Mouse (Mus musculus) fat pad, adult 2 months (tissue): Measurements from ENCODE around the gene Insl5.

Source experiments
- DNase-seq: peaks from one replicate; pipeline ENCODE4 v3.0.0-alpha.2; 2011; ENCODE audit warnings: low read depth, low spot score; ENCODE audit errors: extremely low read depth

Gene Insl5

DNA sequence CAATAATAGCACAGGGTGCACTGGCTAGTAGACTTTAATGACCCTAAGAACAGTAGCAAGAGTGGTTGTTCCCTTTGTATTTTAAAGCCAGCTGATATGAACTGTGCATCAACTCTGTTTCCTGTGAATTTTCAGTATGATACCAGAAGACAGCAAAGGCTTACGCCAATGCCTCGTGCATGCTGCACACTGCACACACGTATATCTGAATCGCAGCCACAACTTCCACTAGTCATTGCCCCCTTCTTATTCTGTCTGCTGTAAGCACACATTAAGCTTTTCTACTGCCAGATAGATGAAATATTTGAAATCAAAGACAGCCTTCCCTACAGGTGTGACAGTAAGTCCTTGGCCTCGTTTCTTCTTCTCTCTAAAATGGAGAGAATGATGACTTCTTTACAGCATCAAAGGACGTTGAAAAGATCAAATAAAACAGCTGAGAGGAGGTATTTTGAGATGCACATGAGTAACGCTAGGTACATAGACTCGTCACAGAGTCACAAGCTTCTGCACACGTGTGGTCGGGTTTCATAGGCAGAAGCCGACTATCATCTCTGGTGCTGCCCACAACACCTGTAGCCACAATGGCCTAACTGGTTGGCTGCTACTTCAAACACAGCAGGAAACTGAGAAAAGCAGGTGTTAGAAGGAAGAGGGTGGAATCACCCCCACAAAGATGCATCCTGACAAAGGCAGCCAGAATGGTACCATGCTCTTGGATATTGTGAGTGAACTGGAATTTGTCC lies 35.9 kb downstream of the Insl5 start:
- DNase-seq: no peak

GRCm38 (mm10) chr4:102990016-102990415 lies 36.6 kb downstream of the Insl5 start:
- DNase-seq: no peak

- DNase-seq: no peak
Observed at GRCm38 (mm10) chr4:102989391-102989790, 37.3 kb downstream of the Insl5 start.

DNA sequence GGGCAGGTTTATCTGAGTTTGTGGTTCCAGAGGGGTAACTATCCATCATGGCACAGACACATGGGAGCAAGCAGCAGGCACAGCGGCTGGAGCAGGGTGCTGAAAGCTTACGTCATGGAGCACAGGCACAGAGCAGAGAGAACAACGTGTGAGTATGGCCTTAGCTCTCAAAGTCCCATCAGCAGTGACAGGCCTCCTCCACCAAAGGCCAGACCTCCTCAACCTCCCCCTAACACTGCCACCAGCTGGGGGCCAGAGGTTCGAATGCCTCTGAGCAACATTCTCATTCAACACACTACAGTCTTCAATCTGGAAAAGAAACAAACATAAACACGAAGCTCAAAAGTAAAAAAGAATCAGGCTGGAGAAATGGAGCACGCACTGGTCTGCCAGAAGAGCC lies 38.1 kb downstream of the Insl5 start:
- no peak for DNase-seq

DNA sequence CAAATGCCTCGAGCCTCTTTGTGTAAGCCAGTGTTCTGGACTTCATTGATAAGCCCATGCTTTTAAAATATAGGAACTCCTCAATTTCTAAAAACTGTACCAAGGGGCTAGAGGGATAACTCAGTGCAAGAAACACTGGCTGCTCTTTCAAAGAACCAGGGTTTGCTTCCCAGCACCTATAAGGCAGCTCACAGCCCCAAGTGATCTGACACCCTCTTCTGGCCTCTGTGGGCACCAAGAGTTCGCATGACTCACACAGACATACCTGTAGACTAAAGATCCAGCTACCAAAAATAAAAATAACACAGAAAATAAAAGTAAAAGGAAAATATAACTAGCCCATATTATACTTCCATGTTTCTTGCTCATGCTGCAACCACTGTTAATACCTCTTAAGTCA lies 38.9 kb downstream of the Insl5 start:
- no peak for DNase-seq

- DNase-seq: peak; percentile 23
Observed at GRCm38 (mm10) chr4:102987325-102987724, 39.3 kb downstream of the Insl5 start.

- no peak for DNase-seq
Observed at GRCm38 (mm10) chr4:102986917-102987316, 39.7 kb downstream of the Insl5 start.

- no peak for DNase-seq
Observed at GRCm38 (mm10) chr4:102986173-102986572, 40.5 kb downstream of the Insl5 start.

DNA sequence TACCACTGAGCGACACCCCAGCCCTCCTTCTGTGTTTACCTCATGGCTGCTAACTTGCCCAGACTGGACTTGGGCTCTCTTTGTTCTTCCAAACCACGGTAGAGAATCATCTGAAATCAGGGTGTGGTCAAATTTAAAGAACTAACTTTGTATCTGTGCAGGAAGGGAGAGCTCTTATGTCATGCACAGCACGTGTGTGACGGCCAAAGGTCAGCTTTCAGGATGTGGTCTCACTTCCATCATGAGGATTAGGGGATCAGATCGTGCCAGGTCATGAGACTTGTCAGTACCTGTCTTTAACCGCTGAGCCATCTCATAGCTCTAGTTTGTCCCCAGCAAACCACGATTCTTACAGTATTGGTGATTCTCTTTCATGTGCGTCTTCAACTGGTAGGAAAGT lies 44.9 kb downstream of the Insl5 start:
- DNase-seq: no peak

DNA sequence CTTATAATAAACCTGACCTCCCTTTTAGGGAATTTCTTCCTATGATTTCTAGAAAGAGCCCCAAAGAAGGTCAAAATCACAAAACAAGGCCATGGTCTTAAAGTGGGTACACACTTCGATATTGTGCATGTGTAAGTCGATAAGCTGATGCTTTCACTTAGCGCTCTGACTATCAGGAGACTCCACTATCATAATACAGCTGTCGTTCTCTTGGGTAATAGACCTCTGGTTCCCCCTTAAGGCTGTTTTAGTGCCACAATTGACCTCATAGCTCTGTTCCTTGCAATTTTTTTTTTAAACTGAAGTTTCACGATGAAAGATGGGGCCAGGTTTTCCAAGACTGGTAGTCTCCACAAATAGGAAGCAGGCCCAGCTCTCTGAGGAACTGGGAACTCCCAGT lies 47.3 kb downstream of the Insl5 start:
- DNase-seq: no peak

GRCm38 (mm10) chr4:102978440-102978839 lies 48.2 kb downstream of the Insl5 start, which contains the start of gene Tctex1d1:
Gene Tctex1d1 (plus strand): TSS chr4:102978606.
- no peak for DNase-seq

- no peak for DNase-seq
Observed at GRCm38 (mm10) chr4:102977778-102978321, 48.8 kb downstream of the Insl5 start.

GRCm38 (mm10) chr4:102976290-102977275 lies 50.1 kb downstream of the Insl5 start:
- DNase-seq: no peak

- DNase-seq: no peak
Observed at GRCm38 (mm10) chr4:102974172-102974571, 52.5 kb downstream of the Insl5 start.

GRCm38 (mm10) chr4:102972071-102972470 lies 54.6 kb downstream of the Insl5 start:
- no peak for DNase-seq

DNA sequence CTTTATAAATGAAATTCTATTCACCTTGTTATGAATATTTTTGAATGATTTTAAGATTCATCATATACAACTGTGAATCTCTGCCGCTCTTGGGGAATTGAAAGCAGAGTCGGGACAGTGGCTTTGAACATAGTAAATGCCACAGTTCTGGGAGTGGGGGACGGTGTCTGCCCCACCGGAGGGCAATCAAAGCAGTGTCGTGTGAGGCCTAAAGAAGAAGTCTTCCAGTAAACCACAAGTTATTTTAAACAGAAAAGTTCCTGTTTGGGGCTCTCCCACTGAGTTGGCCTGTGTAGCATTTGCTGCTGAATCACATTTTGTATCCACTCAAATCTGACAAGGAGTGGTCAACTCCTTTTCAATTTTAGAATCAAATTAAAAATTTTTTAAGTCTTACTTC lies 55.5 kb downstream of the Insl5 start:
- DNase-seq: no peak

GRCm38 (mm10) chr4:102969599-102969998 lies 57.0 kb downstream of the Insl5 start:
- no peak for DNase-seq
